In the genomic region with DNA sequence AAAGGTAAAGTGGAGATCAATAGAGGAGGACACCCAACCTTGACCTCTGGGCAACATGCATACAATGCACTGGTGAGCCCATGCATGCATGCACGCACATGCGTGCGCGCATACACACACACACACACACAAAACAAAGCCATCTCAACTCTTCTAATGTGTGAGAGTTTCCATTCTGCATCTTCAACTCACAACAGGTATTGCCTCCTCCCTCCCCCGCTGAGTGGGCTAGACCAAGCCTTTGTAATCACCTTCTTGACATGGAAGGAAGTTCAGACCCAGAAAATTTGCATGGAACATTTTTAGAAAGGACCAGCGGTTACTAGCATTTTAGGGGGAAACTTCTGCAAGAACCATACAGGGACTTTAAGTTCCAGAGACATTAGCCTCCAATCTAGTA, we compare ENCODE assay signal across 17 mouse cellular contexts. TPM values are rescaled to one million over a fixed set of nuclear protein-coding genes. Genes with fewer than 3 reads are reported as not detected.
"Had no signal": no experiment of that assay in that cellular context is flagged by ENCODE, and none has a peak within 500 bp of the region (broad histone marks: within the 10 kb centered on the region; RNA-seq: fewer than 3 reads in every experiment).

No protein-coding gene starts in this region.

- ATAC-seq: liver, embryonic 12.5 days had no signal

- H3K9ac ChIP-seq: limb, embryonic 15.5 days; liver, embryonic 12.5 days; lung, embryonic 14.5 days; midbrain, embryonic 12.5 days had no signal

- H3K27ac ChIP-seq: kidney, postnatal 0 days; limb, embryonic 15.5 days; liver, embryonic 12.5 days; macrophage; midbrain, embryonic 12.5 days; stomach, postnatal 0 days had no signal

- DNase-seq: kidney, adult 11 months; kidney, adult 9 months; kidney, postnatal 36 days; layer of hippocampus, adult 9-11 months; layer of hippocampus, postnatal 36 days; lung, embryonic 14.5 days; lung, postnatal 10 days; right cerebral cortex, postnatal 4 days; thymus, postnatal 4 days had no signal

- H3K36me3 ChIP-seq: limb, embryonic 15.5 days; liver, embryonic 12.5 days; midbrain, embryonic 12.5 days had no signal

- H3K4me3 ChIP-seq: limb, embryonic 15.5 days; liver, embryonic 12.5 days; megakaryocyte, embryonic 14.5 days; midbrain, embryonic 12.5 days had no signal

- H3K4me1 ChIP-seq: limb, embryonic 15.5 days; liver, embryonic 12.5 days; midbrain, embryonic 12.5 days had no signal

- H3K27me3 ChIP-seq: limb, embryonic 15.5 days had no signal

- H3K4me2 ChIP-seq: limb, embryonic 15.5 days; liver, embryonic 12.5 days; lung, embryonic 14.5 days; midbrain, embryonic 12.5 days had no signal

- H3K9me3 ChIP-seq: limb, embryonic 15.5 days; liver, embryonic 12.5 days; midbrain, embryonic 12.5 days had no signal

RNA-seq across cellular contexts. Expression of a gene that starts 7.6 kb away (rescaled TPM):
- total RNA-seq: midbrain, postnatal 0 days had no signal
